Mouse (Mus musculus): Measurements from ENCODE around the gene Auh. TPM values are rescaled to one million over a fixed set of nuclear protein-coding genes. Genes with fewer than 3 reads are reported as not detected.

The Auh gene
- polyA plus RNA-seq, 1 experiment from 2014 or later, result 34.8 TPM

DNA sequence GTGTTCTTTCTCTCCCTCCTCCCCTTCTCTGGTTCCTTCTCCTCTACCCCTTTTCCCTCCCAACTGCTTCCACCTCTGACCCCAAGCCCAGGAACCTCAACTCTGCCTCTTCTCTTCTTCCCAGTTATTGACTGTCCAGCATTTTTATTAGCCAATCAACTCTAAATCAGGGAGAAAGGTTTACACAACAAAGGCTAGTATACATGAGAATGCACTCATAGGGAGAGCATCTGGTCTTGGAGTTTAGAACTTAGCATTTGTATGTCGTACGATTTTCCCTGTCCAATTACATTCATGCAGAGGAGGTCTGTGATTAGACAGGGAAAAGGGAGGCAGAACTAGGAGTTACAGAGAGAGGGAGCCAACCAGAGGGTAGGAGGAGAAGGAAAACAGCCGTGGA lies 19.7 kb upstream of the Auh start:
- Histone ChIP-seq H3K27me3 (ENCODE audit: insufficient read depth, low read length) (no peaks in the 10 kb centered on the region), H3K27ac (ENCODE audit: low read depth) (no peak overlapping the region), H3K9ac (no peak overlapping the region), H3K4me3 (ENCODE audit: low read depth, low read length) (no peak overlapping the region), H3K4me1 (ENCODE audit: insufficient read depth) (peaks cover 3% of the 10 kb centered on the region; the same call in 1 of the 2 replicates), H3K9me3 (ENCODE audit: low read depth, low read length) (no peaks in the 10 kb centered on the region), H3K36me3 (ENCODE audit: insufficient read depth) (no peaks in the 10 kb centered on the region), H3K4me2 (no peak overlapping the region)
- WGBS, result 87% methylated on average over 3 of the region's 3 CpGs
- ATAC-seq (ENCODE audit: insufficient read depth) (no peak), DNase-seq (no peak)
- TF ChIP-seq CTCF (IDR thresholded peaks at IDR 0.05; ENCODE audit: low read depth), result no peak

DNA sequence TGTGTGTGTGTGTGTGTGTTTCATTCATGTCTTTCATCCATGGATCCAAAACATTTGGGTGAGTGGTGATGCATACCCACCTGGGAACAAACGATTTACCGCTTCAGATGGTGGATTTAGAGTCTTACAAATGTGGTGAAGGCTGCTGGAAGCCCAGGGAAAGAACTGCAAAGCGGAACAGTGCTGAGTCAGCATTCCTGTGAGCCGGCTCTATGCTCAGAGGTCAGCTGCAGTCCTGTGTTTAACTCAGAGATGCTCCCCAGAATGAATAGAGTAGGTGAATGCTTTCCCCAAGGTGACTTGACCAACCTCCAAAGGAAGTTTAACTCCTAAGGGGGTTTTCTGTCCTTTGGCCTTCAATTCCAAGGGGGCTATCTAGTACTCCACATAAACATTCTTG lies 18.1 kb upstream of the Auh start:
- ATAC-seq (ENCODE audit: insufficient read depth), result no peak
- Histone ChIP-seq H3K9me3 (ENCODE audit: low read depth, low read length) (no peaks in the 10 kb centered on the region), H3K4me1 (ENCODE audit: insufficient read depth) (peaks cover 4% of the 10 kb centered on the region; the same call in 1 of the 2 replicates), H3K9ac (no peak overlapping the region), H3K4me2 (no peak overlapping the region), H3K4me3 (ENCODE audit: low read depth, low read length) (no peak overlapping the region), H3K36me3 (ENCODE audit: insufficient read depth) (no peaks in the 10 kb centered on the region), H3K27ac (ENCODE audit: low read depth) (no peak overlapping the region), H3K27me3 (ENCODE audit: insufficient read depth, low read length) (no peaks in the 10 kb centered on the region)
- no peak for DNase-seq
- no peak for TF ChIP-seq CTCF (IDR thresholded peaks at IDR 0.05; ENCODE audit: low read depth)
- 74% methylated on average over 4 of the region's 4 CpGs for WGBS

- TF ChIP-seq CTCF (IDR thresholded peaks at IDR 0.05; ENCODE audit: low read depth), result no peak
- H3K27ac ChIP-seq (ENCODE audit: low read depth), result no peak overlapping the region
- no peak overlapping the region for H3K9ac ChIP-seq
- H3K9me3 ChIP-seq (ENCODE audit: low read depth, low read length), result no peaks in the 10 kb centered on the region
- H3K4me1 ChIP-seq (ENCODE audit: insufficient read depth), result peaks cover 4% of the 10 kb centered on the region; the same call in 1 of the 2 replicates
- no peaks in the 10 kb centered on the region for H3K27me3 ChIP-seq (ENCODE audit: insufficient read depth, low read length)
- no peak overlapping the region for H3K4me2 ChIP-seq
- DNase-seq (peak; percentile 74), ATAC-seq (ENCODE audit: insufficient read depth) (no peak)
- H3K36me3 ChIP-seq (ENCODE audit: insufficient read depth), result no peaks in the 10 kb centered on the region
- no peak overlapping the region for H3K4me3 ChIP-seq (ENCODE audit: low read depth, low read length)
- WGBS, result 43% methylated on average over 9 of the region's 9 CpGs
Observed at GRCm38 (mm10) chr13:52945769-52946168, 16.3 kb upstream of the Auh start.

DNA sequence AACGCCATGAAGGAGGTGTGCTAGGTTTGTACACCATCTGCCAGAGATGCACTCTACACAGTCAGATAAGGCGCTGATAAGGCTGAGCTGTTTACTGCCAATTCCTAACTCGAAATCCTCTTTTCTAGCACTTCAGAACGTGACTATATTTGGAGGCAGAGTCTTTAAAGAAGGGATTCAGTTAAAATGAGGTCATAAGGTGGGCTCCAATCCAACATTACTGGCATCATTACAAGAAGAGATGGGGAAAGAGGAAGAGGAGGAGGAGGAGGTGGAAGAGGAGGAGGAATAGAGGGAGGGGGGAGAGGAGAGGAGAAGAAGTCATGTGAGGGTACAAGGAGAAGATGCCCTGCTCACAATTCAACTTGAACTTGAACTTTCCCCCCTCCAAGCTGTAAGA lies 14.6 kb upstream of the Auh start:
- peak; percentile 60 for DNase-seq
- Histone ChIP-seq H3K4me1 (ENCODE audit: insufficient read depth) (peaks cover 4% of the 10 kb centered on the region; the same call in 1 of the 2 replicates), H3K9ac (no peak overlapping the region), H3K9me3 (ENCODE audit: low read depth, low read length) (no peaks in the 10 kb centered on the region), H3K4me2 (no peak overlapping the region), H3K36me3 (ENCODE audit: insufficient read depth) (no peaks in the 10 kb centered on the region), H3K27ac (ENCODE audit: low read depth) (no peak overlapping the region), H3K4me3 (ENCODE audit: low read depth, low read length) (no peak overlapping the region), H3K27me3 (ENCODE audit: insufficient read depth, low read length) (no peaks in the 10 kb centered on the region)
- ATAC-seq (ENCODE audit: insufficient read depth), result no peak
- WGBS, result 31% methylated on average over 4 of the region's 4 CpGs
- no peak for TF ChIP-seq CTCF (IDR thresholded peaks at IDR 0.05; ENCODE audit: low read depth)

GRCm38 (mm10) chr13:52942876-52943388 lies 13.5 kb upstream of the Auh start:
- no peak overlapping the region for H3K27ac ChIP-seq (ENCODE audit: low read depth)
- no peaks in the 10 kb centered on the region for H3K36me3 ChIP-seq (ENCODE audit: insufficient read depth)
- no peak for ATAC-seq (ENCODE audit: insufficient read depth)
- no peak overlapping the region for H3K9ac ChIP-seq
- DNase-seq, result no peak
- H3K27me3 ChIP-seq (ENCODE audit: insufficient read depth, low read length), result no peaks in the 10 kb centered on the region
- peaks cover 4% of the 10 kb centered on the region; the same call in 1 of the 2 replicates for H3K4me1 ChIP-seq (ENCODE audit: insufficient read depth)
- no peak overlapping the region for H3K4me3 ChIP-seq (ENCODE audit: low read depth, low read length)
- 63% methylated on average over 1 of the region's 1 CpGs for WGBS
- H3K9me3 ChIP-seq (ENCODE audit: low read depth, low read length), result no peaks in the 10 kb centered on the region
- TF ChIP-seq CTCF (IDR thresholded peaks at IDR 0.05; ENCODE audit: low read depth), result no peak
- no peak overlapping the region for H3K4me2 ChIP-seq

DNA sequence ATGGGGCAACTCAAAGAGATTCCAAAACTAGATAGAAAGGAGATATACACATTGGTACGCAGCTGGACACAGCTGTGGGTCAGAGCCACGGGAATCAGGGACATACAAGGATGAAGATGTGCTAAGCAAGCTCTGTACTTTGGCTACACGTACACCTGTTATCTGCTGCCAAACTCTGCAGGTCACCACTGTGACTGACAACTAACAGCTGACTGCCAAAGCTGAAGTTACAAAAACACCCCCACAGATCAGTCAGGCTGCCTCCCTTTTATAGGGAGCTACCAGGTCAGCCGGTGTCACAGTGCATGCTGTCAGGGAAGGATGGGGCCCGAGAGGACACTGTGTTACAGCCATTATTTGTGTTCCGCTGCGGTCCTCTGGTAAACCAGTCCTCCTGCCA lies 11.5 kb upstream of the Auh start:
- Histone ChIP-seq H3K4me3 (ENCODE audit: low read depth, low read length) (no peak overlapping the region), H3K4me2 (no peak overlapping the region), H3K27ac (ENCODE audit: low read depth) (no peak overlapping the region), H3K36me3 (ENCODE audit: insufficient read depth) (no peaks in the 10 kb centered on the region), H3K9me3 (ENCODE audit: low read depth, low read length) (no peaks in the 10 kb centered on the region), H3K9ac (no peak overlapping the region), H3K27me3 (ENCODE audit: insufficient read depth, low read length) (no peaks in the 10 kb centered on the region), H3K4me1 (ENCODE audit: insufficient read depth) (peaks cover 4% of the 10 kb centered on the region; the same call in 1 of the 2 replicates)
- ATAC-seq (ENCODE audit: insufficient read depth) (no peak), DNase-seq (no peak)
- 66% methylated on average over 7 of the region's 7 CpGs for WGBS
- no peak for TF ChIP-seq CTCF (IDR thresholded peaks at IDR 0.05; ENCODE audit: low read depth)

- Histone ChIP-seq H3K4me2 (no peak overlapping the region), H3K27ac (ENCODE audit: low read depth) (no peak overlapping the region), H3K36me3 (ENCODE audit: insufficient read depth) (no peaks in the 10 kb centered on the region), H3K4me1 (ENCODE audit: insufficient read depth) (no peaks in the 10 kb centered on the region), H3K9me3 (ENCODE audit: low read depth, low read length) (no peaks in the 10 kb centered on the region), H3K27me3 (ENCODE audit: insufficient read depth, low read length) (no peaks in the 10 kb centered on the region), H3K4me3 (ENCODE audit: low read depth, low read length) (no peak overlapping the region), H3K9ac (no peak overlapping the region)
- WGBS, result 43% methylated on average over 10 of the region's 10 CpGs
- no peak for ATAC-seq (ENCODE audit: insufficient read depth)
- TF ChIP-seq CTCF (IDR thresholded peaks at IDR 0.05; ENCODE audit: low read depth), result no peak
- DNase-seq, result peak; percentile 21
Observed at GRCm38 (mm10) chr13:52930582-52930981, 1.1 kb upstream of the Auh start.
